Mouse (Mus musculus): ENCODE data around the gene Sema4b. TPM values are rescaled to one million over a fixed set of nuclear protein-coding genes. Genes with fewer than 3 reads are reported as not detected.

Sema4b gene
- total RNA-seq, 1 experiment, result 50.1 TPM

DNA sequence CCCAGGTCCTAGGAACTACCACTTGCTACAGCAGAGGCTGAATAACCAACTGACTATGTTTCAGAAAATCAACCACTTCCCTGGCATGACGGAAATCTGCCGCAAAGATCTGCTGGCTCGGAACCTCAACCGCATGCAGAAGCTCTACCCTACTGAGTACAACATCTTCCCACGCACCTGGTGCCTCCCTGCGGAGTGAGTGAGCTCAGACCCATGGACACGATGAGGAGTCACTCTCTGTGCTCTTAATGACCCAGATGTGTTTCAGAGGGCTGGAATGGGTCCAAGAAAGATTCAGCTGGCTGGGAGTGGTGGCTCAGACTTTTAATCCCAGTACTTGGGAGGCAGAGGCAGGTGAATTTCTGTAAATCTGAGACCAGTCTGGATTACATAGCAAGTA, 65.8 kb downstream of the Sema4b start:
- Histone ChIP-seq H3K27ac (ENCODE audit: insufficient read depth, low read depth, low read length, poor library complexity, severe bottlenecking) (no peak overlapping the region), H3K36me3 (ENCODE audit: control insufficient read depth, insufficient read depth, low read length, poor library complexity, severe bottlenecking) (no peaks in the 10 kb centered on the region), H3K4me3 (ENCODE audit: insufficient read depth in 1 of 2, low read depth in 1 of 2, low read length in 2 of 2, poor library complexity in 1 of 2, severe bottlenecking in 1 of 2) (no peak overlapping the region), H3K4me1 (ENCODE audit: control insufficient read depth in 2 of 2, insufficient read depth in 2 of 2, low read length in 2 of 2, poor library complexity in 1 of 2) (peaks cover 2 to 12% of the 10 kb centered on the region in 2 experiments; a peak in 2 of 4 replicates), H3K9ac (ENCODE audit: insufficient read depth, low read depth, low read length, poor library complexity, severe bottlenecking) (no peak overlapping the region), H3K9me3 (ENCODE audit: control insufficient read depth, insufficient read depth, low read depth, low read length) (no peaks in the 10 kb centered on the region)
- in situ Hi-C loops (cut with MboI; ENCODE audit: low sequenced_read_pairs in 2 of 2, unreplicated experiment in 2 of 2), result no loop called here
- TF ChIP-seq CHD2 (IDR thresholded peaks at IDR 0.05; ENCODE audit: low read depth, low read length) (no peak), ZNF384 (IDR thresholded peaks at IDR 0.05; ENCODE audit: low read depth, low read length) (no peak), ZC3H11A (IDR thresholded peaks at IDR 0.05; ENCODE audit: borderline replicate concordance, low read depth, low read length) (no peak), HCFC1 (IDR thresholded peaks at IDR 0.05; ENCODE audit: borderline replicate concordance, insufficient read depth, low read length) (no peak), MAFK (IDR thresholded peaks at IDR 0.05; ENCODE audit: insufficient read depth, low read depth, low read length) (no peak)
- DNase-seq (ENCODE audit: low read depth, low spot score), result no peak

DNA sequence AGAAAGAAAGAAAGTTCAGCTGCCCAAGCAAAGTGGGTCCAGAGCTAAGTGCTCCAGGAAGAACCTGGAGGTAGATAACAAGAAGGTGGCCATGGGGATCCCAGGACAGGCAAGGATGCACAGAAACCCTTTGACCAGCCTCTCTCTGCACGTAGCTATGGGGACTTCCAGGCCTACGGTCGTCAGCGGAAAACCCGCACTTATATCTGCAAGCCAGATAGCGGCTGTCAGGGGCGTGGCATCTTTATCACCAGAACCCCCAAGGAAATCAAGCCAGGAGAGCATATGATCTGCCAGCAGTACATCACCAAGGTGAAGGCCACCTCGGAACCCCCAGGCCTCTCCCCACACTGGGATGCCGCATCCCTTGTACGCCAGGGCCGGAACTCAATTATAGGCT, 66.2 kb downstream of the Sema4b start:
- no peak for DNase-seq (ENCODE audit: low read depth, low spot score)
- no peak overlapping the region for H3K4me3 ChIP-seq (ENCODE audit: insufficient read depth in 1 of 2, low read depth in 1 of 2, low read length in 2 of 2, poor library complexity in 1 of 2, severe bottlenecking in 1 of 2)
- H3K9ac ChIP-seq (ENCODE audit: insufficient read depth, low read depth, low read length, poor library complexity, severe bottlenecking), result no peak overlapping the region
- TF ChIP-seq CHD2 (IDR thresholded peaks at IDR 0.05; ENCODE audit: low read depth, low read length) (no peak), MAFK (IDR thresholded peaks at IDR 0.05; ENCODE audit: insufficient read depth, low read depth, low read length) (no peak)
- no peak overlapping the region for H3K27ac ChIP-seq (ENCODE audit: insufficient read depth, low read depth, low read length, poor library complexity, severe bottlenecking)
- H3K9me3 ChIP-seq (ENCODE audit: control insufficient read depth, insufficient read depth, low read depth, low read length), result no peaks in the 10 kb centered on the region
- H3K4me1 ChIP-seq (ENCODE audit: control insufficient read depth in 2 of 2, insufficient read depth in 2 of 2, low read length in 2 of 2, poor library complexity in 1 of 2), result peaks cover 2 to 12% of the 10 kb centered on the region in 2 experiments; a peak in 2 of 4 replicates
- in situ Hi-C loops (cut with MboI; ENCODE audit: low sequenced_read_pairs in 2 of 2, unreplicated experiment in 2 of 2), result no loop called here
- no peaks in the 10 kb centered on the region for H3K36me3 ChIP-seq (ENCODE audit: control insufficient read depth, insufficient read depth, low read length, poor library complexity, severe bottlenecking)

DNA sequence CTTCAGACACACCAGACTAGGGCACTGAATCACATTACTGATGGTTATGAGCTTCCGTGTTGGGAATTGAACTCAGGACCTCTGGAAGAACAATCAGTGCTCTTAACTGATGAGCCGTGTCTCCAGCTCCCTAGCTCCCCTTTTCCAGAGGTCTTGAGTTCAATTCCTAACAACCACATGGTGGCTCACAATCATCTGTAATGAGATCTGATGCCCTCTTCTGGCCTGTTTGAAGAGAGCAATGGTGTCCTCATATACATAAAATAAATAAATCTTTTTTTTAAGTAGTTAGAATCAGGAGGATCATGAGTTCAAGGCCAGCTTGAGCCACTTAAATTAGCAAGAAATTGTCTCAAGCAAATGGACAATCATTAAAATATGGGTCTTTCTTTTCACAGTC, 69.3 kb downstream of the Sema4b start:
- H3K9me3 ChIP-seq (ENCODE audit: control insufficient read depth, insufficient read depth, low read depth, low read length), result no peaks in the 10 kb centered on the region
- H3K4me1 ChIP-seq (ENCODE audit: control insufficient read depth in 2 of 2, insufficient read depth in 2 of 2, low read length in 2 of 2, poor library complexity in 1 of 2), result peaks cover 2 to 3% of the 10 kb centered on the region in 2 experiments; a peak in 1 of 4 replicates
- H3K27ac ChIP-seq (ENCODE audit: insufficient read depth, low read depth, low read length, poor library complexity, severe bottlenecking), result no peak overlapping the region
- in situ Hi-C loops (cut with MboI; ENCODE audit: low sequenced_read_pairs in 2 of 2, unreplicated experiment in 2 of 2), result no loop called here
- H3K9ac ChIP-seq (ENCODE audit: insufficient read depth, low read depth, low read length, poor library complexity, severe bottlenecking), result no peak overlapping the region
- H3K4me3 ChIP-seq (ENCODE audit: insufficient read depth in 1 of 2, low read depth in 1 of 2, low read length in 2 of 2, poor library complexity in 1 of 2, severe bottlenecking in 1 of 2), result no peak overlapping the region
- DNase-seq (ENCODE audit: low read depth, low spot score), result no peak
- TF ChIP-seq MAFK (IDR thresholded peaks at IDR 0.05; ENCODE audit: insufficient read depth, low read depth, low read length) (no peak), CHD2 (IDR thresholded peaks at IDR 0.05; ENCODE audit: low read depth, low read length) (no peak), ZNF384 (IDR thresholded peaks at IDR 0.05; ENCODE audit: low read depth, low read length) (no peak), ZC3H11A (IDR thresholded peaks at IDR 0.05; ENCODE audit: borderline replicate concordance, low read depth, low read length) (no peak), HCFC1 (IDR thresholded peaks at IDR 0.05; ENCODE audit: borderline replicate concordance, insufficient read depth, low read length) (no peak)
- H3K36me3 ChIP-seq (ENCODE audit: control insufficient read depth, insufficient read depth, low read length, poor library complexity, severe bottlenecking), result no peaks in the 10 kb centered on the region

DNA sequence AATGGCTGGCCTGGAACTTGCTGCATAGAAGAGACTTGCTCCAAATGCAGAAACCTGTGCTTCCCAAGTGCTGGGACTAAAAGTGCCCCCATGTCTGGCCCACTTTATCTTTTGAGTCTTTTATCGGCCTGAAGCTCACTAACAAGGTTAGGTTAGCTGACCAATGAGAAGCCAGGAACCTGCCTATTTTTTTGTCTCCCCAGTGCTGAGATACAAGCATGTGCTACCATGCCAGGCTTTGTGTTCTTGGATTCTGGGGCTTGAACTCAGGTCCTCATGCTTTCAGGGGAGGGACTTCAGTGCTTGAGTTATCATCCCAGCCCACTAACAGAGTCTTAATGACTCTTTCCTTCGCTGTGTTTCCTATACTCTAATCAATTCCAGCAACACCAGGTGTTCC, 71.1 kb downstream of the Sema4b start:
- no peak overlapping the region for H3K27ac ChIP-seq (ENCODE audit: insufficient read depth, low read depth, low read length, poor library complexity, severe bottlenecking)
- TF ChIP-seq MAFK (IDR thresholded peaks at IDR 0.05; ENCODE audit: insufficient read depth, low read depth, low read length) (no peak), ZC3H11A (IDR thresholded peaks at IDR 0.05; ENCODE audit: borderline replicate concordance, low read depth, low read length) (no peak), ZNF384 (IDR thresholded peaks at IDR 0.05; ENCODE audit: low read depth, low read length) (no peak), HCFC1 (IDR thresholded peaks at IDR 0.05; ENCODE audit: borderline replicate concordance, insufficient read depth, low read length) (no peak), CHD2 (IDR thresholded peaks at IDR 0.05; ENCODE audit: low read depth, low read length) (no peak)
- no peak for DNase-seq (ENCODE audit: low read depth, low spot score)
- peak overlapping the region; percentile 17; the same call in 1 of the 2 replicates for H3K9ac ChIP-seq (ENCODE audit: insufficient read depth, low read depth, low read length, poor library complexity, severe bottlenecking)
- peaks cover 3 to 4% of the 10 kb centered on the region in 2 experiments; a peak in 2 of 4 replicates for H3K4me1 ChIP-seq (ENCODE audit: control insufficient read depth in 2 of 2, insufficient read depth in 2 of 2, low read length in 2 of 2, poor library complexity in 1 of 2)
- H3K36me3 ChIP-seq (ENCODE audit: control insufficient read depth, insufficient read depth, low read length, poor library complexity, severe bottlenecking), result no peaks in the 10 kb centered on the region
- no peaks in the 10 kb centered on the region for H3K9me3 ChIP-seq (ENCODE audit: control insufficient read depth, insufficient read depth, low read depth, low read length)
- in situ Hi-C loops (cut with MboI; ENCODE audit: low sequenced_read_pairs in 2 of 2, unreplicated experiment in 2 of 2), result no loop called here
- peak overlapping the region in 1 of 2 experiments; percentile 16; a peak in 1 of 4 replicates for H3K4me3 ChIP-seq (ENCODE audit: insufficient read depth in 1 of 2, low read depth in 1 of 2, low read length in 2 of 2, poor library complexity in 1 of 2, severe bottlenecking in 1 of 2)
